Mouse (Mus musculus): ENCODE data around the gene Ncapg. TPM values are rescaled to one million over a fixed set of nuclear protein-coding genes. Genes with fewer than 3 reads are reported as not detected.
A peak's percentile ranks its signal among the peaks of the same experiment; 100 is the strongest.
"Not testable (repeated sequence)": the region's sequence is repeated elsewhere in the genome, so short reads cannot be mapped to it uniquely, and the experiment has no call there.

Gene Ncapg
- 56.2 and 67.7 TPM in 2 replicates for polyA plus RNA-seq (2015; fragmentation: Nextera tagmentation; extraction: Ambion mirVana)

DNA sequence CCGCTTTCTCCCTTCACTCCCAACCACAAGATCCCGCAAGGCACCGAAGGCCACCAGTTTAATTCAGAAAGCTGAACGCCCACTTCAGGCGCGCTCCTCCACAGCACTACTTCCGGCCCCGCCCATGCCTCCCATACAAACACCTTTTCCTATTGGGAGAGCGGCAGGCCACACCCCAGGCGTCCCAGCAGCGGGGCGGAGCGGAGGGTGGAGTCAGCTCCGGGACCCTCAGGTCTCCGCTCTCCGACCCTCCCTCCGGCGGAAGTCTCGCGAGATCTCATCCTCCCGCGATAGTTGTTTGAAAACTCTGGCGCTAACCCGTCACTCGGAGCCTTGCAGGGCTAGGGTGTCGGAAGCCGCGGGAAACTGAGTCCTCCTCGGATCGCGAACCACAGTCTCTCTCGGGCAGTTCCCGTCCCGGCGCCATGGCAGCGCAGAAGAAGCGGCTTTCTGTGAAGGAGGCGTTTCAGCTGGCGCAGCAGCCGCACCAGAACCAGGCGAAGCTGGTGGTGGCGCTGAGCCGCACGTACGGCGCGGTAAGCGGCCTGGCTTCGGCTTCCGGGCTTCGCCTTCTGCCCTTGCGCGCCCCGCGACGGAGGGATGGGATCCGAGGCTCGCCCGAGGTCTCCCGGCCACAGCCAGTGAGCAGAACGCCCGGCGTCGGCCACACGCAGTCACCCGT lies at the start of gene Ncapg:
TSS of gene Ncapg (plus strand) at position 322 of the 682 bp plus-strand sequence.
- Histone ChIP-seq H3K9ac (peak within 1 kb of the TSS; percentile 88), H3K9me3 (replicated peaks) (no peaks in the 10 kb centered on the region), H3K27me3 (no peaks in the 10 kb centered on the region), H3K27ac (peak within 1 kb of the TSS; percentile 90), H3K4me1 (replicated peaks) (peaks cover 21% of the 10 kb centered on the region), H3K36me3 (peaks cover 11% of the 10 kb centered on the region), H3K4me3 (replicated peaks) (peak within 1 kb of the TSS; percentile 73), H3K4me2 (peak within 1 kb of the TSS; percentile 89)
- WGBS (ENCODE audit: insufficient replicate concordance) = under 1% methylated on average over 66 of the region's 66 CpGs
- DNase-seq = peak; percentile 100
- peak; percentile 99 for ATAC-seq (ENCODE audit: low read depth)

DNA sequence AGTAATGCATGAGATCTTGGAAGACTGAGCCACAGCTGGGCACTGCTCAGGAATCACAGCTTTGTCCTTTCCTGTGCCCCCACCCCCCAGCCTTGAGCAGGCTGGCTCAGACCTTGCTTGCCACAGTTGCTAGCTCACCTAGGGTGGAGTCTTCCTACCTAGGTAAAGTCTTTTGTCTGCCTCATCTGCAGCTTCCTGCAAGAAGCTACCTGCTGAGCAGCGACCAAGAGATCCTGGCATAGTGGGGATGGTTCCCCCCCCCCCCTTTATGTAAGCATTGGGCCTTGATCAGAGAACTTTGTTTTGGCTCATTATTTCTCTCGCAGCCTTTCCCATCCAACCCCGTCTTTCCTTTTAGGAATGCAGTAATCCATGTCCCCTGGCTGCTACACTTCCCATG lies 48.2 kb upstream of the Ncapg start:
- Histone ChIP-seq H3K9ac (no peak overlapping the region), H3K4me1 (replicated peaks) (no peaks in the 10 kb centered on the region), H3K4me2 (no peak overlapping the region), H3K27ac (no peak overlapping the region), H3K4me3 (replicated peaks) (no peak overlapping the region), H3K9me3 (replicated peaks) (0 out of 2 replicates have a peak, but pooled peaks cover 2% of the 10 kb centered on the region), H3K36me3 (no peaks in the 10 kb centered on the region), H3K27me3 (no peaks in the 10 kb centered on the region)
- DNase-seq = no peak
- WGBS (ENCODE audit: insufficient replicate concordance) = 32% methylated on average over 3 of the region's 3 CpGs
- ATAC-seq (ENCODE audit: low read depth) = no peak

DNA sequence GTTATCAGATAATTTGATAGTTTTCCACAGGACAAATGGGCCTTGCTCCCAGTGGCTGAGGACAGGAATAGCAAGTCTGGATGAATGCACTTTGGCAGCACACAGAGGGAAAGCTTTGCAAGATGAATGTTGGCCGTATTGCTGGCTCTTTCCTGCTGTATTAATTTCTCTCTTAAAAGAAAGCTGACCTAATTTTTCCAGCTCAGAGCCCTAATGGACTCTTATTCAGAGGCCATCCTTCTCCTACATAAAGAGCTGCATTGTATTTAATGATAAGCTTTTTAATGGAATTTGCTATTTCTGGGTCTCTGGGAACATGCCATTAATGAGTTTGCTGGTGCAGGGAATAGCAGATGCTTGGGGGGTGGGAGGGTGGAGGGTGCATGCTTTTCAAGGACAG lies 41.9 kb upstream of the Ncapg start:
- no peak overlapping the region for H3K27ac ChIP-seq
- H3K4me1 ChIP-seq (replicated peaks) = no peaks in the 10 kb centered on the region
- ATAC-seq (ENCODE audit: low read depth) = no peak
- H3K4me3 ChIP-seq (replicated peaks) = no peak overlapping the region
- H3K27me3 ChIP-seq = no peaks in the 10 kb centered on the region
- H3K4me2 ChIP-seq = no peak overlapping the region
- H3K36me3 ChIP-seq = no peaks in the 10 kb centered on the region
- H3K9ac ChIP-seq = no peak overlapping the region
- no peaks in the 10 kb centered on the region for H3K9me3 ChIP-seq (replicated peaks)
- DNase-seq = no peak
- WGBS (ENCODE audit: insufficient replicate concordance) = 66% methylated on average over 1 of the region's 1 CpGs

DNA sequence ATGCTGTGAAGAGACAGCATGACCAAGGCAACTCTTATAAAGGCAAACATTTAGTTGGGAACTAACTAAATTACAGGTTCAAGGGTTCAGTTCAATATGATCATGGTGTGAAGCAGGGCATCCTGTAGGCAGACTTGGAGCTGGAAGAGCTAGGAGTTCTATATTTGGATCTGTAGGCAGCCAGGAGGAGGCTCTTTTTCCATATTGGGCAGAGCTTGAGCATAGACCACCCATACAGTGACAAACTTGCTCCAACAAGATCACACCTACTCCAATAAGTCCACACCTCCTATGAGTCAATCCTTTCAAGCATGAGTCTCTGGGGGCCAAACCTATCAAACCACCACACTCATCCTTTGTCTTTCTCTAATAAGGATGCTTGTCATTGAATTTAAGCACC lies 40.2 kb upstream of the Ncapg start:
- Histone ChIP-seq H3K4me2 (no peak overlapping the region), H3K9me3 (replicated peaks) (no peaks in the 10 kb centered on the region), H3K36me3 (no peaks in the 10 kb centered on the region), H3K9ac (no peak overlapping the region), H3K4me1 (replicated peaks) (no peaks in the 10 kb centered on the region), H3K27me3 (no peaks in the 10 kb centered on the region), H3K27ac (no peak overlapping the region), H3K4me3 (replicated peaks) (no peak overlapping the region)
- DNase-seq = no peak
- ATAC-seq (ENCODE audit: low read depth) = no peak

GRCm38 (mm10) chr5:45638378-45638777 lies 31.3 kb upstream of the Ncapg start:
- Histone ChIP-seq H3K4me2 (no peak overlapping the region), H3K4me3 (replicated peaks) (no peak overlapping the region), H3K4me1 (replicated peaks) (0 out of 2 replicates have a peak, but pooled peaks cover 3% of the 10 kb centered on the region), H3K9me3 (replicated peaks) (no peaks in the 10 kb centered on the region), H3K36me3 (no peaks in the 10 kb centered on the region), H3K9ac (no peak overlapping the region), H3K27me3 (peaks cover 27% of the 10 kb centered on the region), H3K27ac (no peak overlapping the region)
- no peak for ATAC-seq (ENCODE audit: low read depth)
- no peak for DNase-seq
- 51% methylated on average over 3 of the region's 3 CpGs for WGBS (ENCODE audit: insufficient replicate concordance)

DNA sequence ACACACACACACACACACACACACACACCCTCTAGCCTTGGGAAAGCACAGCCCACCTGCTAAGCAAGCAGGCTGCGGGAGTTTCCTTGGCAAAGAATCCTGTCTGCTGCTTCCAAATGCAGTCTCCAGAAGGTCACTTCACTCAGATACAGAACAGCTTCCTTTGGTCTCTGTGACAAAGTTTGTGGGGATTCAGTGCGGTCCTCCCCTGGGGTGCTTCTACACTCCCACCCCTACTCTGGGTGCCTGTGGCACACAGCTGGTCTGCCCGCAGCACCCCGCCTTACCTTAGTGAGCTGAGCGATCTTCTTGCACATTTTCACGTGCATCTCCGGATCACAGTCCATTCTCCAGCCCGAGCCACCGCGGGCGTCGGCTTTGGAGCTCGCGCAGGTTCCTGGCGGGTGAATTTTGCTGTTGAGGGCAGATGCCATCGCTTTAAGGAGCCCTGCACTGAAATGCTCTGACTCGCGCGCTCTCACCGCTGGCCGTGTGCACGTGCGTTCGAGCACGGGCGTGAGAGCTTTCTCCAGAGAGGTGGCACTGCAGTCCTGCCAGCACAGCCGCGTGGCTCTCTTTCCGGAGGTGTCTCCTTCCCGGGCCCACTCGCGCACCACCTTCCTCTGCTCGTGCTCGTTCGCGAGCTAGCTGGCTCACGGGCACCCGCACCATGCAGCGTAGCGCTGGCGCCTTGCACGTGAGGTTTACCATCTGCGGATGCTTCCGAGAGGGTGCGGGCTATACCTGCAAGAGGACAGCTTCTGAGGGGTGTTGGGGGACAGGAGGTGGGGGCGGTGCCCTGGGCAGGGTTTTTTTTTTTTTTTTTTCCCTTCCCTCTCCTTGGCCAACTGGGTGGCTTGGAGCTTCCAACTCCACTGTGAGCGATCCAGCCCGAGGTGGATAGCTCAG lies 30.7 kb upstream of the Ncapg start, which contains the start of gene Fam184b:
TSS of gene Fam184b (minus strand) at position 809 of the 909 bp plus-strand sequence.
- DNase-seq (no peak), ATAC-seq (ENCODE audit: low read depth) (no peak)
- Histone ChIP-seq H3K4me1 (replicated peaks) (0 out of 2 replicates have a peak, but pooled peaks cover 3% of the 10 kb centered on the region), H3K4me2 (peak within 1 kb of the TSS; percentile 69), H3K4me3 (replicated peaks) (peak within 1 kb of the TSS; percentile 54), H3K27me3 (peaks cover 27% of the 10 kb centered on the region), H3K27ac (no peak within 1 kb of the TSS), H3K9ac (peak within 1 kb of the TSS; percentile 9; the same call in 1 of the 2 replicates), H3K9me3 (replicated peaks) (no peaks in the 10 kb centered on the region), H3K36me3 (no peaks in the 10 kb centered on the region)
- WGBS (ENCODE audit: insufficient replicate concordance) = 1% methylated on average over 48 of the region's 48 CpGs

GRCm38 (mm10) chr5:45639715-45640092 lies 30.0 kb upstream of the Ncapg start:
- H3K9me3 ChIP-seq (replicated peaks) = no peaks in the 10 kb centered on the region
- no peak overlapping the region for H3K27ac ChIP-seq
- H3K27me3 ChIP-seq = peaks cover 27% of the 10 kb centered on the region
- H3K4me3 ChIP-seq (replicated peaks) = peak overlapping the region; percentile 54
- 0 out of 2 replicates have a peak, but pooled peaks cover 3% of the 10 kb centered on the region for H3K4me1 ChIP-seq (replicated peaks)
- H3K4me2 ChIP-seq = peak overlapping the region; percentile 69
- no peak for DNase-seq
- H3K36me3 ChIP-seq = no peaks in the 10 kb centered on the region
- WGBS (ENCODE audit: insufficient replicate concordance) = 2% methylated on average over 8 of the region's 8 CpGs
- no peak overlapping the region for H3K9ac ChIP-seq
- ATAC-seq (ENCODE audit: low read depth) = no peak

- DNase-seq = no peak
- Histone ChIP-seq H3K4me2 (no peak overlapping the region), H3K27ac (no peak overlapping the region), H3K27me3 (no peaks in the 10 kb centered on the region), H3K4me1 (replicated peaks) (no peaks in the 10 kb centered on the region), H3K4me3 (replicated peaks) (no peak overlapping the region), H3K9me3 (replicated peaks) (no peaks in the 10 kb centered on the region), H3K9ac (no peak overlapping the region), H3K36me3 (no peaks in the 10 kb centered on the region)
- whole genome bisulfite sequencing (ENCODE audit: insufficient replicate concordance) = 66% methylated on average over 2 of the region's 2 CpGs
- ATAC-seq (ENCODE audit: low read depth) = no peak
Observed at GRCm38 (mm10) chr5:45651026-45651703, 18.6 kb upstream of the Ncapg start.

DNA sequence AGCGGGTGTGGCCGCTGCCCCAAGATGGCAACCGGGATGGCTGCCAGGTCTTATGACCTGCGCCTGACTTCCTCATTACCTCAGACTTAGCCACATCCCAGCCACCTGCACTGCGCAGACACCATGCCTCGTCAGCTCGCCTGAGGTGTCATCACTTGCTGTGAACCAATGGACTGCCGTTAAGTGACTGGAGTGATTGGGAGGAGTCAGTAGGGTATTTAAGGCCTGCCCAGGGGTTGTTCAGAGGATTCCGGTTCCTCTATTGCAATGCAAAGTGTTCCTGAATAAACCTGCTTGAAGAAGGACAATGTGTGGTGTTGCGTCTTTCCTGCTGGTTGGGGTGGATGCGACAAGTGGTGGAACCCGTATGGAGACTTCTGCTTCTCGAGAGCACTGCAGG lies 11.3 kb upstream of the Ncapg start:
- H3K9me3 ChIP-seq (replicated peaks); H3K9ac ChIP-seq; H3K27ac ChIP-seq; DNase-seq; ATAC-seq (ENCODE audit: low read depth); H3K4me3 ChIP-seq (replicated peaks); H3K4me2 ChIP-seq; H3K4me1 ChIP-seq (replicated peaks); H3K27me3 ChIP-seq; H3K36me3 ChIP-seq: not testable (repeated sequence)
- 82% methylated on average over 13 of the region's 13 CpGs for WGBS (ENCODE audit: insufficient replicate concordance)

GRCm38 (mm10) chr5:45668324-45668723 lies 1.4 kb upstream of the Ncapg start:
- H3K9ac ChIP-seq = peak overlapping the region; percentile 87; the same call in 1 of the 2 replicates
- H3K27me3 ChIP-seq = no peaks in the 10 kb centered on the region
- no peak for ATAC-seq (ENCODE audit: low read depth)
- peaks cover 21% of the 10 kb centered on the region for H3K4me1 ChIP-seq (replicated peaks)
- no peaks in the 10 kb centered on the region for H3K9me3 ChIP-seq (replicated peaks)
- no peak overlapping the region for H3K27ac ChIP-seq
- DNase-seq = no peak
- WGBS (ENCODE audit: insufficient replicate concordance) = 23% methylated on average over 3 of the region's 3 CpGs
- peaks cover 11% of the 10 kb centered on the region for H3K36me3 ChIP-seq
- peak overlapping the region; percentile 73 for H3K4me3 ChIP-seq (replicated peaks)
- H3K4me2 ChIP-seq = peak overlapping the region; percentile 89

DNA sequence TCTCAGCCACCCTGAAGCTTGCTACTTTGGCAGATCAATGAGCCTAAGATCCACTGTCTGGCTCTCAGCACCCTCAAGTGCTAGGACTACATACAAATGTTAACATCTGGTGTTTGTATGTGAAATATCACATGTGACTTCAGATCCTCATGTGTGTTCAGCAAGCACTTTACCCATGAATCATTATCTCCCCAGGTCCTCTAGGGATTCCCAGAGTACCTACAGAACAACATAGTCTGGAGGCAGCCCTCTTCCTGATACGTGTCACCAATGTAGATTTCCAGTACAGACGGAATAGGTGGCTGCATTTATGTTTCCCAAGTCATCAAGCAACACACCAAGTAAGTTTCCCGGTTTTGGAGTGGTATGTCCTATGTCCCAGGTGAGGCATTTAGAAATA lies 888 bp upstream of the Ncapg start:
- Histone ChIP-seq H3K9ac (peak overlapping the region; percentile 87), H3K4me3 (replicated peaks) (peak overlapping the region; percentile 73), H3K36me3 (peaks cover 11% of the 10 kb centered on the region), H3K27ac (peak overlapping the region; percentile 89), H3K9me3 (replicated peaks) (no peaks in the 10 kb centered on the region), H3K27me3 (no peaks in the 10 kb centered on the region), H3K4me1 (replicated peaks) (peaks cover 21% of the 10 kb centered on the region), H3K4me2 (peak overlapping the region; percentile 89)
- ATAC-seq (ENCODE audit: low read depth) (no peak), DNase-seq (peak; percentile 22)
- WGBS (ENCODE audit: insufficient replicate concordance) = 0% methylated on average over 3 of the region's 3 CpGs

Measured in liver, embryonic 13.5 days (tissue).